Mouse (Mus musculus): Measurements from ENCODE around the gene Eya4.

The Eya4 gene

DNA sequence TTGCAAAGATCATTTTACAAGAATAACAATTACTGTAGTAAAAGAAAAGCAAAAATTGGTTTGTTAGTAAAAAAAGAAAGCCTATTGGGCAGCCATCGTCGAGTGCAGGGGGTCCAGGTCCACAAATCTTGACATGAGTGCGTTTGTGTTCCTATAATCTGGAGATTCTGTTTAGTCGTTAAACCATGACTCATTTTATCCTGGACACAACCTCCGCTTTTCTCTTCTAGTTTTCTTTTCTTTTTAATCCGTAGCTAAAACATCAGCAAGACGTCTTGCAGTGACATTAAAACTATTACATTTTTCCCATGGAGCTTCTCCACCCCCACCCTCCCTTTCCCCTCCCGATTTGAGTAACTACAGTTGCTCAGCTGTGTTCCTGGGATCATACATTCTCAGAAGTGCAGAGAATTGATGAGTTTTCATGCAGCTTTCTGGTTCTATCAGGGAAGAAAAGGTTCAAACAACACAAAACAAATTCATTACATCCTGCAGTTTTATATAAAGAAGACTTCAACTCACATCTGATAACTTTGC, 297.1 kb downstream of the Eya4 start:
- no peak for DNase-seq

Measured in kidney, adult 18-20 months (tissue).